Mouse (Mus musculus) embryonic facial prominence, embryonic 10.5 days (tissue): ENCODE data around the gene Ndc80. TPM values are rescaled to one million over a fixed set of nuclear protein-coding genes. Genes with fewer than 3 reads are reported as not detected.
"Not testable (repeated sequence)": the region's sequence is repeated elsewhere in the genome, so short reads cannot be mapped to it uniquely, and the experiment has no call there.

Source experiments
- DNase-seq: peaks from one replicate; pipeline ENCODE4 v3.0.0-alpha.2; 2017; ENCODE audit warnings: low spot score
- H3K27ac ChIP-seq: fragments of 300-500 bp; sonication (generic); replicated peaks from 2 replicates; pipeline ENCODE4 v1.5.1; 2016; ENCODE audit warnings: mild to moderate bottlenecking
- H3K27me3 ChIP-seq: fragments of 300-500 bp; sonication (generic); replicated peaks from 2 replicates; pipeline ENCODE4 v1.6.1; 2016; ENCODE audit warnings: low read depth, mild to moderate bottlenecking; ENCODE audit not compliant: poor library complexity, severe bottlenecking
- H3K36me3 ChIP-seq: fragments of 300-500 bp; sonication (generic); replicated peaks from 2 replicates; pipeline ENCODE4 v1.6.1; 2016; ENCODE audit warnings: mild to moderate bottlenecking, moderate library complexity
- H3K4me1 ChIP-seq: fragments of 300-500 bp; sonication (generic); 2 replicates; pipeline ENCODE4 v1.6.1; 2016
- H3K4me3 ChIP-seq: fragments of 300-500 bp; sonication (generic); 2 replicates; pipeline ENCODE4 v1.5.1; 2016; ENCODE audit warnings: mild to moderate bottlenecking, moderate library complexity
- H3K9me3 ChIP-seq: fragments of 300-500 bp; sonication (generic); 2 replicates; pipeline ENCODE4 v1.6.1; 2016; ENCODE audit warnings: mild to moderate bottlenecking
- WGBS: fragments of 180-500 bp; shearing (Covaris S2); methylation state at CpG from one replicate; pipeline ENCODE4 v1.1.7; 2016; 5-methylcytosine and 5-hydroxymethylcytosine counted together
- polyA plus RNA-seq: library from polyadenylated mRNA; unstranded; fragments of >200 nt; fragmentation: Nextera tagmentation; extraction: Ambion mirVana; gene quantifications from 2 replicates; pipeline ENCODE4 v1.2.1, GENCODE M21; 2016

Ndc80 gene
- polyA plus RNA-seq, 1 experiment from 2014 or later, result 62.6 TPM

DNA sequence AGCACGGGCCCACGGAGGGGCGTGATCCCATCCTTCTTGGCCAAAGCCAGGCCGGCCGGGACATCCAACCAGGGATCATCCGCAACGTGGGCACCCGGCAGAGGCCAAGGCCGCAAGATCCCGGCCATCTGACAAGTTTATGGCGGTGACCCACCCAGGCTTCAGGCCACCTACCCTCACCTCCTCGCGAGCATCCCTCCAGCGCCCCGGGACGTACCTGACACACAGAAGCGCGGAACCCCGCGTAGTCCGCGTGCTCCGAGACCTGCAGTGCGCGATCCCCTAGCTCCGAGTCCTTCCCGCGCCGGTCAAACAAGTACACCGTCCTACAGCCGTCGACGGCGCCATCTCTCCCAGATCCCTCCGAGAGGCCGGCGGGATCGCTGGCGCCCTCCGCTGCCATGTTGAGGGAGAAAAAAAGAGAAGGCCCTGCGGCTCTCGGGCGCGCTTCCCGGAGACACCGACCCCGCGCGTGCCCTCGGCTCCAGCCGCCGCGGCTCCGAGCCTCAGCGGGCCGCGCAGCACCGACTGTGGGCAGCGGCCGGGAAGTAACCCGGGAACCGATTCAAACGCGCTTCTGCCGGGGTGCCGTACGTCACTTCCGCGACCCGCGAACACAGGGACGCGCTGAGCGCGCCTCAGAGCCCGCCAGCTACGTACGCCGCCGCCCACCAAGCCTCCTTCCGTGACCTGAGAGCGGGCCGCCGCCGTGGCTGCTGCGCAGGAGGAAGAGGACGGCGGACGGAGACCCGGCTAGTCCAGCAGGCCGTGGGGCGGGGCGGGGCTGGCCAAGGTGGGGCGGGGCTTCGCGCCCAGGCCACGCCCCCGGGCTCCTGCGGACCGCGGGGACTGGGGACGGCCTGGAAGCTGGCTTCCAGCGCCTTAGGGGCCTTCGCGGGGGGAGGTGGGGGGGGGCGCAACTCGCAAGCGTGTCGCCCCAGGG lies 51.6 kb downstream of the Ndc80 start, which contains the start of gene Smchd1:
TSS of gene Smchd1 (minus strand) at position 582 of the 943 bp plus-strand sequence.
- Histone ChIP-seq H3K27ac (peak within 1 kb of the TSS; percentile 97), H3K27me3 (no peaks in the 10 kb centered on the region), H3K36me3 (no peaks in the 10 kb centered on the region), H3K9me3 (no peaks in the 10 kb centered on the region), H3K4me3 (peak within 1 kb of the TSS; percentile 77), H3K4me1 (peaks cover 22% of the 10 kb centered on the region)
- peak; percentile 98 for DNase-seq
- under 1% methylated on average over 108 of the region's 109 CpGs for WGBS

DNA sequence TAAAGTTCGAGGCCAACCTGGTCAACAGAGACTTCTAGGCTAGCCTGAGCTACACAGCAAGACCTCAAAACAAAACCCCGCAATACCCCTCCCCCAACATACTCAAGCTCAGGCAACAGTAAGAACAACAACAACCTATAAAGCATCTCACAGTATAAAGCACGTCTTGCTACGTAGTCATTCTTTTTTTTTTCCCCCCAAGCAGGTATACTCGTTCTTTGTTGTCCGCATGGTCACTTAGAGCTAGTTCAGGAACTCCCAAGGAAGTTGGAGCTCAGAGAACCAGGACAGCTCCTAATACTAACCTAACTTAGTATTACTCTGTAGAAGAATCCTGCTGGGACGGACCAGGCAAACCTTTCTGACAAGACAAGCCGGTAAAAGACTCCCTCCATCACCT lies 52.5 kb downstream of the Ndc80 start:
- H3K9me3 ChIP-seq, result no peaks in the 10 kb centered on the region
- H3K4me3 ChIP-seq, result peak overlapping the region; percentile 77
- H3K36me3 ChIP-seq, result peaks cover 5% of the 10 kb centered on the region; the same call in 1 of the 2 replicates
- DNase-seq, result no peak
- peaks cover 19% of the 10 kb centered on the region for H3K4me1 ChIP-seq
- WGBS, result 13% methylated on average over 8 of the region's 8 CpGs
- H3K27ac ChIP-seq, result peak overlapping the region; percentile 97
- no peaks in the 10 kb centered on the region for H3K27me3 ChIP-seq

DNA sequence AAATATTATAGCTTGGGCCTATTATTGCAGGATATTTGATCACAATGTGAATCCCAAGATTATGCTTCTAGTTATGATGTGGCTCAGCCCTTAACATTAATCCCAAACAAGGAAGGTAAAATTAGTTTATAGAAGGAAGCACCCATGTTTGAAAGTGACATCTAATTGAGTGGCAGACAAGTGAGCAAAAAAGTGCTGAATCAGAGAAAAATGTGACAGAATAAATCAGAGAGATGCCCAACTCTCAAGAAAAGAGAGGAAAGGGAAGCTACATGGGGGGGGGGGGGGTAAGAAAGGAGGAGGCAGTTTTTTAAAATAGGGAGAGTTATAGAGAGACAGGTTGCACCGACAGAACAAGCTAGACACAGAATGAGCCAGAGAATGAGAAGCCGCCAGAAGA lies 55.4 kb downstream of the Ndc80 start:
- H3K36me3 ChIP-seq, result peaks cover 8% of the 10 kb centered on the region; the same call in 1 of the 2 replicates
- no peaks in the 10 kb centered on the region for H3K27me3 ChIP-seq
- no peak overlapping the region for H3K4me3 ChIP-seq
- no peak overlapping the region for H3K27ac ChIP-seq
- no peaks in the 10 kb centered on the region for H3K9me3 ChIP-seq
- 91% methylated on average over 2 of the region's 2 CpGs for WGBS
- DNase-seq, result no peak
- peaks cover 15% of the 10 kb centered on the region for H3K4me1 ChIP-seq

DNA sequence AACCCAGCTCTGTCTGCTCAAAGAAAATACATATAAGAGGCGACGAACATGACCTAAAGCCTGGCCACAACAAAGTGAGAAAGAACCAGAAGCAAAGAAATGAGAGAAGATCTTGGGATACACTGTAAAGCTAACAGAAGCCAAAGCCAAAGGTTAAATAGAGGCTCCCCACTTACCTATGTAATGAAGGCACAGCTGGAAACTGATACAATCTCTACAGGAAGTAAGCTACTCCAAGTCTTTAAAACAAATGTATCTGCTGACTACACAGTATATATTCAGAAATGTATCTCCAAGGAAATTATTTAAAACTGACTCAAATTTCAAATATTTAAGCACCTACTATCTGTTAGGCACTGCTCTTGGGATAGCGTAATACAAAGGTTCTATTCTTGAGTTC lies 66.3 kb downstream of the Ndc80 start:
- Histone ChIP-seq H3K4me1 (no peaks in the 10 kb centered on the region), H3K4me3 (no peak overlapping the region), H3K9me3 (no peaks in the 10 kb centered on the region), H3K27me3 (no peaks in the 10 kb centered on the region), H3K27ac (no peak overlapping the region), H3K36me3 (peaks cover 92% of the 10 kb centered on the region)
- WGBS, result 91% methylated on average over 3 of the region's 3 CpGs
- no peak for DNase-seq

DNA sequence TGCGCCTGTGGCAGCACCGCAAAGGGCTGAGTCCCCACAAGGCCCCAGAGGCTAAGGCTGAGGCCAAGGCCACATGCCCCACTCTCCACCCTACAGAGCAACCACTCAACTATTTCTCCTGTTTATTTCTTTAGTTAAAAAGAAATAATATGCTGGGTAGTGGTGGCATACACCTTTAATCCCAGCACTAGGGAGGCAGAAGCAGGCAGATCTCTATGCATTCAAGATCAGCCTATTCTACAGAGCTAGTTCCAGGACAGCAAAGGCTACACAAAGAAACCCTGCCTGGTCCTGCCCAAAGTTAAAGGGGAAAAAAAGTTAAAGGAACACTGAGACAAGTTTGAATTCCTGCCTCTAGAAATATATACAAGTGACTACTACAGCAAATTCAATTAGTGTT lies 66.8 kb downstream of the Ndc80 start, which contains the start of gene Gm4707:
TSS of gene Gm4707 (minus strand) at position 101 of the 400 bp plus-strand sequence.
- no peak for DNase-seq
- Histone ChIP-seq H3K36me3 (peaks cover 92% of the 10 kb centered on the region), H3K9me3 (no peaks in the 10 kb centered on the region), H3K4me3 (no peak within 1 kb of the TSS), H3K27me3 (no peaks in the 10 kb centered on the region), H3K4me1 (no peaks in the 10 kb centered on the region), H3K27ac (no peak within 1 kb of the TSS)
- 97% methylated on average over 2 of the region's 2 CpGs for WGBS

DNA sequence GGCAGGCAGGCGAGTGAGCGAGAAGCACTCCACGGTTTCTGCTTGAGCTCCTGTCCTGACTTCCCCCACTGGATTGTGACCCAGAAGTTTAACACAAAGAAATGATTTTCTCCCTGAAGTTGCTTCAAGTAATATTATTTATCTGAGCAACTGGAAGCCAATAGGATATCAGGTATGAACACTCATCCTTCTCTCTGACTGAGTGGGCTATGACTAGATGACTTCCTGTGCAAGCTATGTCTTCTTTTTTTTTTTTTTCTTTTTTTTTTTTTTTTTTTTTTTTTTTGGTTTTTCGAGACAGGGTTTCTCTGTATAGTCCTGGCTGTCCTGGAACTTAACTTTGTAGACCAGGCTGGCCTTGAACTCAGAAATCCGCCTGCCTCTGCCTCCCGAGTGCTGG lies 69.3 kb downstream of the Ndc80 start:
- WGBS, result 93% methylated on average over 6 of the region's 6 CpGs
- not testable (repeated sequence) for H3K4me1 ChIP-seq, H3K27me3 ChIP-seq, DNase-seq, H3K4me3 ChIP-seq, H3K27ac ChIP-seq, H3K9me3 ChIP-seq
- peaks cover 87% of the 10 kb centered on the region for H3K36me3 ChIP-seq

Other genes with a start within 250 kb of the Ndc80 start
- gene Emilin2, start 214.9 kb downstream of the Ndc80 start, polyA plus RNA-seq, result 22.2 and 23.8 TPM in 2 replicates
- 7.6 and 7.7 TPM in 2 replicates for gene Gm4707, start 66.9 kb downstream of the Ndc80 start, polyA plus RNA-seq
- 87.7 and 90.1 TPM in 2 replicates for gene Smchd1, start 51.5 kb downstream of the Ndc80 start, polyA plus RNA-seq
- 0.79 and 0.87 TPM in 2 replicates for gene Spdya, start 25.2 kb upstream of the Ndc80 start, polyA plus RNA-seq
- gene Wdr43, start 89.0 kb upstream of the Ndc80 start, polyA plus RNA-seq, result 111 and 117 TPM in 2 replicates
- 0.05 TPM in 1 of 2 replicates, not detected in the other for gene Togaram2, start 146.4 kb upstream of the Ndc80 start, polyA plus RNA-seq
- not detected in 2 replicates for gene Pcare, start 226.0 kb upstream of the Ndc80 start, polyA plus RNA-seq
- gene Clip4, start 241.6 kb upstream of the Ndc80 start, polyA plus RNA-seq, result 3.5 and 3.8 TPM in 2 replicates